Mouse (Mus musculus): ENCODE measurements around the gene Trp53rkb. TPM values are rescaled to one million over a fixed set of nuclear protein-coding genes. Genes with fewer than 3 reads are reported as not detected.

Trp53rkb gene
- polyA plus RNA-seq, 1 experiment from 2014 or later = 14.5 TPM

GRCm38 (mm10) chr2:166803298-166803697 is 11.0 kb downstream of the Trp53rkb start:
- Histone ChIP-seq H3K4me3 (no peak overlapping the region), H3K27me3 (ENCODE audit: low read depth, poor library complexity, severe bottlenecking) (no peaks in the 10 kb centered on the region), H3K36me3 (peaks cover 14% of the 10 kb centered on the region), H3K9me3 (replicated peaks) (no peaks in the 10 kb centered on the region), H3K4me1 (peaks cover 19% of the 10 kb centered on the region), H3K27ac (no peak overlapping the region)
- 91% methylated on average over 3 of the region's 3 CpGs for WGBS
- DNase-seq (ENCODE audit: low spot score) = no peak

- under 1% methylated on average over 76 of the region's 76 CpGs for WGBS
- Histone ChIP-seq H3K9me3 (replicated peaks) (no peaks in the 10 kb centered on the region), H3K27me3 (ENCODE audit: low read depth, poor library complexity, severe bottlenecking) (no peaks in the 10 kb centered on the region), H3K4me1 (peaks cover 19% of the 10 kb centered on the region), H3K36me3 (no peaks in the 10 kb centered on the region), H3K4me3 (peak within 1 kb of the TSS; percentile 90), H3K27ac (peak within 1 kb of the TSS; percentile 87)
- peak; percentile 93 for DNase-seq (ENCODE audit: low spot score)
These were observed 13.2 kb downstream of the Trp53rkb start, which contains the start of gene Arfgef2 for GRCm38 (mm10) chr2:166805250-166806172. Gene Arfgef2, plus strand, starts transcription at chr2:166805588.

- DNase-seq (ENCODE audit: low spot score) = no peak
- Histone ChIP-seq H3K36me3 (no peaks in the 10 kb centered on the region), H3K9me3 (replicated peaks) (no peaks in the 10 kb centered on the region), H3K4me1 (peaks cover 19% of the 10 kb centered on the region), H3K4me3 (peak overlapping the region; percentile 90), H3K27ac (peak overlapping the region; percentile 87), H3K27me3 (ENCODE audit: low read depth, poor library complexity, severe bottlenecking) (no peaks in the 10 kb centered on the region)
- WGBS = 27% methylated on average over 14 of the region's 14 CpGs
These were observed 13.9 kb downstream of the Trp53rkb start for GRCm38 (mm10) chr2:166806173-166806705.

GRCm38 (mm10) chr2:166806813-166807212 is 14.5 kb downstream of the Trp53rkb start:
- no peaks in the 10 kb centered on the region for H3K9me3 ChIP-seq (replicated peaks)
- no peaks in the 10 kb centered on the region for H3K36me3 ChIP-seq
- H3K27me3 ChIP-seq (ENCODE audit: low read depth, poor library complexity, severe bottlenecking) = no peaks in the 10 kb centered on the region
- 84% methylated on average over 6 of the region's 6 CpGs for WGBS
- no peak for DNase-seq (ENCODE audit: low spot score)
- peaks cover 19% of the 10 kb centered on the region for H3K4me1 ChIP-seq
- no peak overlapping the region for H3K27ac ChIP-seq
- H3K4me3 ChIP-seq = 0 out of 2 replicates have a peak overlapping the region, but pooled peaks have one; percentile 90

GRCm38 (mm10) chr2:166809499-166809898 is 17.2 kb downstream of the Trp53rkb start:
- H3K27ac ChIP-seq = no peak overlapping the region

GRCm38 (mm10) chr2:166810821-166811220 is 18.5 kb downstream of the Trp53rkb start:
- Histone ChIP-seq H3K27me3 (ENCODE audit: low read depth, poor library complexity, severe bottlenecking) (no peaks in the 10 kb centered on the region), H3K4me3 (no peak overlapping the region), H3K4me1 (peaks cover 12% of the 10 kb centered on the region), H3K27ac (no peak overlapping the region), H3K9me3 (replicated peaks) (no peaks in the 10 kb centered on the region), H3K36me3 (no peaks in the 10 kb centered on the region)
- 92% methylated on average over 10 of the region's 10 CpGs for WGBS
- no peak for DNase-seq (ENCODE audit: low spot score)

More at GRCm38 (mm10) chr2:166809499-166809898, 17.2 kb downstream of the Trp53rkb start:
- H3K9me3 ChIP-seq (replicated peaks) = no peaks in the 10 kb centered on the region
- peaks cover 19% of the 10 kb centered on the region for H3K4me1 ChIP-seq
- H3K27me3 ChIP-seq (ENCODE audit: low read depth, poor library complexity, severe bottlenecking) = no peaks in the 10 kb centered on the region
- no peak overlapping the region for H3K4me3 ChIP-seq
- DNase-seq (ENCODE audit: low spot score) = no peak
- no peaks in the 10 kb centered on the region for H3K36me3 ChIP-seq
- 92% methylated on average over 5 of the region's 5 CpGs for WGBS

- WGBS = 90% methylated on average over 9 of the region's 9 CpGs
- peaks cover 9% of the 10 kb centered on the region; the same call in 1 of the 2 replicates for H3K36me3 ChIP-seq
- no peak for DNase-seq (ENCODE audit: low spot score)
- H3K4me3 ChIP-seq = no peak overlapping the region
- H3K4me1 ChIP-seq = peaks cover 9% of the 10 kb centered on the region; the same call in 1 of the 2 replicates
- H3K9me3 ChIP-seq (replicated peaks) = no peaks in the 10 kb centered on the region
- H3K27me3 ChIP-seq (ENCODE audit: low read depth, poor library complexity, severe bottlenecking) = no peaks in the 10 kb centered on the region
- H3K27ac ChIP-seq = no peak overlapping the region
These were observed 26.3 kb downstream of the Trp53rkb start for GRCm38 (mm10) chr2:166818463-166819143.

- Histone ChIP-seq H3K27me3 (ENCODE audit: low read depth, poor library complexity, severe bottlenecking) (no peaks in the 10 kb centered on the region), H3K36me3 (peaks cover 9% of the 10 kb centered on the region; the same call in 1 of the 2 replicates), H3K27ac (no peak overlapping the region), H3K4me1 (peaks cover 9% of the 10 kb centered on the region; the same call in 1 of the 2 replicates), H3K4me3 (no peak overlapping the region), H3K9me3 (replicated peaks) (no peaks in the 10 kb centered on the region)
- DNase-seq (ENCODE audit: low spot score) = no peak
- 91% methylated on average over 8 of the region's 8 CpGs for WGBS
These were observed 27.5 kb downstream of the Trp53rkb start for GRCm38 (mm10) chr2:166819849-166820248.

- H3K4me1 ChIP-seq = peaks cover 9% of the 10 kb centered on the region; the same call in 1 of the 2 replicates
- H3K27ac ChIP-seq = no peak overlapping the region
- no peak overlapping the region for H3K4me3 ChIP-seq
- H3K27me3 ChIP-seq (ENCODE audit: low read depth, poor library complexity, severe bottlenecking) = no peaks in the 10 kb centered on the region
- no peaks in the 10 kb centered on the region for H3K9me3 ChIP-seq (replicated peaks)
- peaks cover 9% of the 10 kb centered on the region; the same call in 1 of the 2 replicates for H3K36me3 ChIP-seq
- no peak for DNase-seq (ENCODE audit: low spot score)
- 56% methylated on average over 2 of the region's 2 CpGs for WGBS
These were observed 28.5 kb downstream of the Trp53rkb start for GRCm38 (mm10) chr2:166820844-166821243.

GRCm38 (mm10) chr2:166821406-166821805 is 29.1 kb downstream of the Trp53rkb start:
- no peak for DNase-seq (ENCODE audit: low spot score)
- H3K4me1 ChIP-seq = peaks cover 9% of the 10 kb centered on the region; the same call in 1 of the 2 replicates
- 97% methylated on average over 3 of the region's 3 CpGs for WGBS
- H3K36me3 ChIP-seq = peaks cover 9% of the 10 kb centered on the region; the same call in 1 of the 2 replicates
- no peak overlapping the region for H3K4me3 ChIP-seq
- H3K27me3 ChIP-seq (ENCODE audit: low read depth, poor library complexity, severe bottlenecking) = no peaks in the 10 kb centered on the region
- H3K9me3 ChIP-seq (replicated peaks) = no peaks in the 10 kb centered on the region
- H3K27ac ChIP-seq = no peak overlapping the region

- H3K9me3 ChIP-seq (replicated peaks) = no peaks in the 10 kb centered on the region
- no peak overlapping the region for H3K4me3 ChIP-seq
- H3K27ac ChIP-seq = no peak overlapping the region
- no peaks in the 10 kb centered on the region for H3K27me3 ChIP-seq (ENCODE audit: low read depth, poor library complexity, severe bottlenecking)
- H3K36me3 ChIP-seq = peaks cover 9% of the 10 kb centered on the region; the same call in 1 of the 2 replicates
- no peak for DNase-seq (ENCODE audit: low spot score)
- 76% methylated on average over 10 of the region's 10 CpGs for WGBS
- H3K4me1 ChIP-seq = peaks cover 9% of the 10 kb centered on the region; the same call in 1 of the 2 replicates
These were observed 29.9 kb downstream of the Trp53rkb start for GRCm38 (mm10) chr2:166822119-166822826.

GRCm38 (mm10) chr2:166822901-166823300 is 30.6 kb downstream of the Trp53rkb start:
- no peak overlapping the region for H3K4me3 ChIP-seq
- H3K9me3 ChIP-seq (replicated peaks) = no peaks in the 10 kb centered on the region
- H3K4me1 ChIP-seq = peaks cover 9% of the 10 kb centered on the region; the same call in 1 of the 2 replicates
- H3K27ac ChIP-seq = no peak overlapping the region
- WGBS = 83% methylated on average over 2 of the region's 2 CpGs
- no peak for DNase-seq (ENCODE audit: low spot score)
- H3K36me3 ChIP-seq = peaks cover 5% of the 10 kb centered on the region; the same call in 1 of the 2 replicates
- no peaks in the 10 kb centered on the region for H3K27me3 ChIP-seq (ENCODE audit: low read depth, poor library complexity, severe bottlenecking)
